Mouse (Mus musculus): ENCODE data around the gene Ifitm5. TPM values are rescaled to one million over a fixed set of nuclear protein-coding genes. Genes with fewer than 3 reads are reported as not detected.

Gene Ifitm5
- total RNA-seq (2014; fragmentation: Nextera tagmentation) (1.6 TPM in 1 of 2 replicates, not detected in the other), total RNA-seq (2017) (0.35 and 1.2 TPM in 2 replicates), polyA plus RNA-seq (2012) (0.16 and 0.32 TPM in 2 replicates)

- peaks cover under 1% of the 10 kb centered on the region; the same call in 1 of the 2 replicates for H3K27me3 ChIP-seq (ENCODE audit: insufficient read depth, low read length)
- no peak within 1 kb of the TSS for H3K4me3 ChIP-seq (ENCODE audit: low read depth, low read length)
- H3K9me3 ChIP-seq (replicated peaks) = no peaks in the 10 kb centered on the region
- DNase-seq (ENCODE audit: low spot score) = no peak
- H3K4me1 ChIP-seq (ENCODE audit: insufficient read depth, low read depth, low read length) = peaks cover 56% of the 10 kb centered on the region
- TF ChIP-seq GATA2 (IDR thresholded peaks at IDR 0.05; ENCODE audit: borderline replicate concordance, low read depth, low read length) = no peak
- TF ChIP-seq POLR2AphosphoS5 (IDR thresholded peaks at IDR 0.05; ENCODE audit: insufficient replicate concordance, low read depth, low read length) = no peak
- no peak for TF ChIP-seq CTCF (IDR thresholded peaks at IDR 0.05; ENCODE audit: low read depth, low read length)
- no peak for TF ChIP-seq GATA1 (IDR thresholded peaks at IDR 0.05; ENCODE audit: borderline replicate concordance, low read length)
- TF ChIP-seq TAL1 (conservative IDR thresholded peaks at IDR 0.05; ENCODE audit: low read depth, low read length) = no peak
- ATAC-seq (ENCODE audit: extremely low read depth, insufficient number of reproducible peaks, low FRiP score, poor library complexity, severe bottlenecking) = no peak
- H3K36me3 ChIP-seq (replicated peaks) = peaks cover 78% of the 10 kb centered on the region
Observed at GRCm38 (mm10) chr7:140949824-140950530, at the start of gene Ifitm5. Ifitm5 (minus strand) TSS chr7:140950291.

GRCm38 (mm10) chr7:140998853-140999700 is 49.0 kb upstream of the Ifitm5 start:
- no peaks in the 10 kb centered on the region for H3K4me1 ChIP-seq (ENCODE audit: insufficient read depth, low read depth, low read length)
- no peak overlapping the region for H3K4me3 ChIP-seq (ENCODE audit: low read depth, low read length)
- ATAC-seq (ENCODE audit: extremely low read depth, insufficient number of reproducible peaks, low FRiP score, poor library complexity, severe bottlenecking) (no peak), DNase-seq (ENCODE audit: low spot score) (no peak)
- H3K36me3 ChIP-seq (replicated peaks) = no peaks in the 10 kb centered on the region
- H3K9me3 ChIP-seq (replicated peaks) = no peaks in the 10 kb centered on the region
- peaks cover 8% of the 10 kb centered on the region for H3K27me3 ChIP-seq (ENCODE audit: insufficient read depth, low read length)
- TF ChIP-seq TAL1 (conservative IDR thresholded peaks at IDR 0.05; ENCODE audit: low read depth, low read length) = no peak
- no peak for TF ChIP-seq GATA1 (IDR thresholded peaks at IDR 0.05; ENCODE audit: borderline replicate concordance, low read length)
- no peak for TF ChIP-seq CTCF (IDR thresholded peaks at IDR 0.05; ENCODE audit: low read depth, low read length)
- no peak for TF ChIP-seq POLR2AphosphoS5 (IDR thresholded peaks at IDR 0.05; ENCODE audit: insufficient replicate concordance, low read depth, low read length)
- TF ChIP-seq GATA2 (IDR thresholded peaks at IDR 0.05; ENCODE audit: borderline replicate concordance, low read depth, low read length) = no peak

GRCm38 (mm10) chr7:140997817-140998216 is 47.7 kb upstream of the Ifitm5 start:
- peaks cover 8% of the 10 kb centered on the region for H3K27me3 ChIP-seq (ENCODE audit: insufficient read depth, low read length)
- DNase-seq (ENCODE audit: low spot score) = no peak
- H3K9me3 ChIP-seq (replicated peaks) = no peaks in the 10 kb centered on the region
- H3K4me1 ChIP-seq (ENCODE audit: insufficient read depth, low read depth, low read length) = no peaks in the 10 kb centered on the region
- TF ChIP-seq TAL1 (conservative IDR thresholded peaks at IDR 0.05; ENCODE audit: low read depth, low read length) (no peak), CTCF (IDR thresholded peaks at IDR 0.05; ENCODE audit: low read depth, low read length) (no peak), GATA2 (IDR thresholded peaks at IDR 0.05; ENCODE audit: borderline replicate concordance, low read depth, low read length) (no peak), POLR2AphosphoS5 (IDR thresholded peaks at IDR 0.05; ENCODE audit: insufficient replicate concordance, low read depth, low read length) (no peak), GATA1 (IDR thresholded peaks at IDR 0.05; ENCODE audit: borderline replicate concordance, low read length) (no peak)
- no peak for ATAC-seq (ENCODE audit: extremely low read depth, insufficient number of reproducible peaks, low FRiP score, poor library complexity, severe bottlenecking)
- no peaks in the 10 kb centered on the region for H3K36me3 ChIP-seq (replicated peaks)
- H3K4me3 ChIP-seq (ENCODE audit: low read depth, low read length) = no peak overlapping the region

- TF ChIP-seq GATA1 (IDR thresholded peaks at IDR 0.05; ENCODE audit: borderline replicate concordance, low read length) (no peak), POLR2AphosphoS5 (IDR thresholded peaks at IDR 0.05; ENCODE audit: insufficient replicate concordance, low read depth, low read length) (no peak)
- Histone ChIP-seq H3K4me1 (ENCODE audit: insufficient read depth, low read depth, low read length) (no peaks in the 10 kb centered on the region), H3K9me3 (replicated peaks) (no peaks in the 10 kb centered on the region), H3K27me3 (ENCODE audit: insufficient read depth, low read length) (peaks cover 20% of the 10 kb centered on the region), H3K36me3 (replicated peaks) (no peaks in the 10 kb centered on the region), H3K4me3 (ENCODE audit: low read depth, low read length) (no peak overlapping the region)
- no peak for ATAC-seq (ENCODE audit: extremely low read depth, insufficient number of reproducible peaks, low FRiP score, poor library complexity, severe bottlenecking)
- no peak for DNase-seq (ENCODE audit: low spot score)
Observed at GRCm38 (mm10) chr7:140991117-140991689, 41.1 kb upstream of the Ifitm5 start.

- no peak for TF ChIP-seq GATA1 (IDR thresholded peaks at IDR 0.05; ENCODE audit: borderline replicate concordance, low read length)
- TF ChIP-seq TAL1 (conservative IDR thresholded peaks at IDR 0.05; ENCODE audit: low read depth, low read length) = no peak
- no peak for TF ChIP-seq GATA2 (IDR thresholded peaks at IDR 0.05; ENCODE audit: borderline replicate concordance, low read depth, low read length)
- TF ChIP-seq POLR2AphosphoS5 (IDR thresholded peaks at IDR 0.05; ENCODE audit: insufficient replicate concordance, low read depth, low read length) = no peak
- no peak for TF ChIP-seq CTCF (IDR thresholded peaks at IDR 0.05; ENCODE audit: low read depth, low read length)
- DNase-seq (ENCODE audit: low spot score) = no peak
- 0 out of 2 replicates have a peak, but pooled peaks cover 2% of the 10 kb centered on the region for H3K9me3 ChIP-seq (replicated peaks)
- H3K36me3 ChIP-seq (replicated peaks) = no peaks in the 10 kb centered on the region
- H3K4me1 ChIP-seq (ENCODE audit: insufficient read depth, low read depth, low read length) = no peaks in the 10 kb centered on the region
- no peak for ATAC-seq (ENCODE audit: extremely low read depth, insufficient number of reproducible peaks, low FRiP score, poor library complexity, severe bottlenecking)
- no peak overlapping the region for H3K4me3 ChIP-seq (ENCODE audit: low read depth, low read length)
- H3K27me3 ChIP-seq (ENCODE audit: insufficient read depth, low read length) = peaks cover 23% of the 10 kb centered on the region
Observed at GRCm38 (mm10) chr7:140990622-140991021, 40.5 kb upstream of the Ifitm5 start.

- Histone ChIP-seq H3K4me3 (ENCODE audit: low read depth, low read length) (no peak overlapping the region), H3K36me3 (replicated peaks) (no peaks in the 10 kb centered on the region), H3K27me3 (ENCODE audit: insufficient read depth, low read length) (peaks cover 23% of the 10 kb centered on the region), H3K9me3 (replicated peaks) (0 out of 2 replicates have a peak, but pooled peaks cover 2% of the 10 kb centered on the region), H3K4me1 (ENCODE audit: insufficient read depth, low read depth, low read length) (no peaks in the 10 kb centered on the region)
- TF ChIP-seq CTCF (IDR thresholded peaks at IDR 0.05; ENCODE audit: low read depth, low read length) (no peak), POLR2AphosphoS5 (IDR thresholded peaks at IDR 0.05; ENCODE audit: insufficient replicate concordance, low read depth, low read length) (no peak), GATA1 (IDR thresholded peaks at IDR 0.05; ENCODE audit: borderline replicate concordance, low read length) (no peak), GATA2 (IDR thresholded peaks at IDR 0.05; ENCODE audit: borderline replicate concordance, low read depth, low read length) (no peak), TAL1 (conservative IDR thresholded peaks at IDR 0.05; ENCODE audit: low read depth, low read length) (no peak)
- DNase-seq (ENCODE audit: low spot score) = no peak
- ATAC-seq (ENCODE audit: extremely low read depth, insufficient number of reproducible peaks, low FRiP score, poor library complexity, severe bottlenecking) = no peak
Observed at GRCm38 (mm10) chr7:140990185-140990584, 40.1 kb upstream of the Ifitm5 start.

Measured in G1E (cell line).